In genomic region chr11:101085617-101086322, GRCm38 (mm10) we compare ENCODE assay signal across 9 mouse cellular contexts. TPM values are rescaled to one million over a fixed set of nuclear protein-coding genes. Genes with fewer than 3 reads are reported as not detected.
DNase-seq lines count a peak whose midpoint lies in the region; ATAC-seq and TF ChIP-seq lines count a peak whose summit lies in the region.
"Had no signal": no experiment of that assay in that cellular context is flagged by ENCODE, and none has a peak within 500 bp of the region (broad histone marks: within the 10 kb centered on the region; RNA-seq: fewer than 3 reads in every experiment).

No protein-coding gene starts in this region.

- peaks cover 7% of the 10 kb centered on the region for H3K27me3 ChIP-seq in forebrain, embryonic 13.5 days
- peaks cover 9% of the 10 kb centered on the region for H3K27me3 ChIP-seq in forebrain, embryonic 11.5 days (ENCODE audit: control insufficient read depth, insufficient read depth, low read length)
- H3K27me3 ChIP-seq in E14TG2a.4 (ENCODE audit: insufficient read depth, low read length) = peaks cover 14% of the 10 kb centered on the region
- peaks cover 5% of the 10 kb centered on the region for H3K27me3 ChIP-seq in hindbrain, embryonic 13.5 days
- peaks cover 12% of the 10 kb centered on the region for H3K27me3 ChIP-seq in liver, embryonic 15.5 days

- no peak for ATAC-seq in forebrain, embryonic 13.5 days
- ATAC-seq in forebrain, embryonic 11.5 days (replicated peaks; ENCODE audit: low FRiP score) = no peak
- ATAC-seq in hindbrain, embryonic 13.5 days (ENCODE audit: low FRiP score) = no peak
- ATAC-seq in liver, embryonic 15.5 days (ENCODE audit: insufficient read depth) = no peak
- ATAC-seq: CD4-positive, CD25-positive, alpha-beta regulatory T cell, adult 4 months had no signal

- H3K4me3 ChIP-seq in forebrain, embryonic 13.5 days = peak overlapping the region; percentile 84; the same call in 1 of the 2 replicates
- H3K4me3 ChIP-seq in forebrain, embryonic 11.5 days (ENCODE audit: low read depth, low read length) = no peak overlapping the region
- peak overlapping the region; percentile 90 for H3K4me3 ChIP-seq in E14TG2a.4 (replicated peaks; ENCODE audit: low read length)
- H3K4me3 ChIP-seq in hindbrain, embryonic 13.5 days = no peak overlapping the region
- no peak overlapping the region for H3K4me3 ChIP-seq in liver, embryonic 15.5 days (replicated peaks)

- H3K4me2 ChIP-seq in forebrain, embryonic 13.5 days = peak overlapping the region; percentile 81; the same call in 1 of the 2 replicates
- H3K4me2 ChIP-seq in forebrain, embryonic 11.5 days (ENCODE audit: low read depth, low read length, severe bottlenecking) = no peak overlapping the region
- H3K4me2 ChIP-seq in hindbrain, embryonic 13.5 days = peak overlapping the region; percentile 98
- peak overlapping the region; percentile 92 for H3K4me2 ChIP-seq in liver, embryonic 15.5 days

- H3K27ac ChIP-seq in forebrain, embryonic 13.5 days = no peak overlapping the region
- no peak overlapping the region for H3K27ac ChIP-seq in forebrain, embryonic 11.5 days (ENCODE audit: low read depth, low read length)
- H3K27ac ChIP-seq in hindbrain, embryonic 13.5 days = peak overlapping the region; percentile 93; the same call in 1 of the 2 replicates
- H3K27ac ChIP-seq in liver, embryonic 15.5 days (replicated peaks) = peak overlapping the region; percentile 84

- H3K9ac ChIP-seq in forebrain, embryonic 13.5 days = peak overlapping the region; percentile 93; the same call in 1 of the 2 replicates
- no peak overlapping the region; the same call in none of the 2 replicates for H3K9ac ChIP-seq in forebrain, embryonic 11.5 days (ENCODE audit: low read length)
- peak overlapping the region; percentile 98 for H3K9ac ChIP-seq in hindbrain, embryonic 13.5 days
- peak overlapping the region; percentile 78; the same call in 1 of the 2 replicates for H3K9ac ChIP-seq in liver, embryonic 15.5 days

- H3K9me3 ChIP-seq in forebrain, embryonic 13.5 days (replicated peaks) = no peaks in the 10 kb centered on the region
- H3K9me3 ChIP-seq in forebrain, embryonic 11.5 days (ENCODE audit: control insufficient read depth, low read length) = no peaks in the 10 kb centered on the region
- no peaks in the 10 kb centered on the region for H3K9me3 ChIP-seq in E14TG2a.4 (ENCODE audit: low read length)
- no peaks in the 10 kb centered on the region for H3K9me3 ChIP-seq in hindbrain, embryonic 13.5 days
- no peaks in the 10 kb centered on the region for H3K9me3 ChIP-seq in liver, embryonic 15.5 days (replicated peaks)

- H3K36me3 ChIP-seq in forebrain, embryonic 13.5 days (ENCODE audit: poor library complexity, severe bottlenecking) = peaks cover 39% of the 10 kb centered on the region
- no peaks in the 10 kb centered on the region; the same call in 1 of the 2 replicates for H3K36me3 ChIP-seq in forebrain, embryonic 11.5 days (ENCODE audit: control insufficient read depth, insufficient read depth, low read length)
- H3K36me3 ChIP-seq in E14TG2a.4 (ENCODE audit: insufficient read depth, low read length) = peaks cover 56% of the 10 kb centered on the region
- H3K36me3 ChIP-seq in hindbrain, embryonic 13.5 days = peaks cover 33% of the 10 kb centered on the region
- peaks cover 35% of the 10 kb centered on the region for H3K36me3 ChIP-seq in liver, embryonic 15.5 days (replicated peaks)

- no peak for DNase-seq in forebrain, embryonic 11.5 days (ENCODE audit: low spot score)
- DNase-seq in yolk sac, embryonic 10.5 days (ENCODE audit: low spot score) = no peak
- no peak for DNase-seq in left cerebral cortex, adult 8-10 months (ENCODE audit: low spot score in 2 of 2)
- no peak for DNase-seq in thymus, postnatal 4 days

- TF ChIP-seq CTCF in E14TG2a.4 (conservative IDR thresholded peaks at IDR 0.05; ENCODE audit: low read length) = no peak

- WGBS in forebrain, embryonic 13.5 days = 92% methylated on average over 18 of the region's 18 CpGs
- WGBS in forebrain, embryonic 11.5 days = 91% methylated on average over 18 of the region's 18 CpGs
- 92% methylated on average over 18 of the region's 18 CpGs for WGBS in hindbrain, embryonic 13.5 days
- WGBS in liver, embryonic 15.5 days (ENCODE audit: insufficient replicate concordance) = 86% methylated on average over 18 of the region's 18 CpGs

- H3K4me1 ChIP-seq in forebrain, embryonic 13.5 days = peaks cover 49% of the 10 kb centered on the region
- peaks cover 25% of the 10 kb centered on the region for H3K4me1 ChIP-seq in forebrain, embryonic 11.5 days (replicated peaks; ENCODE audit: control insufficient read depth, insufficient read depth, low read length)
- H3K4me1 ChIP-seq in E14TG2a.4 (replicated peaks; ENCODE audit: low read depth, low read length) = peaks cover 66% of the 10 kb centered on the region
- H3K4me1 ChIP-seq in hindbrain, embryonic 13.5 days (replicated peaks) = peaks cover 49% of the 10 kb centered on the region
- peaks cover 70% of the 10 kb centered on the region for H3K4me1 ChIP-seq in liver, embryonic 15.5 days (replicated peaks)

RNA-seq across cellular contexts. Expression of gene Mlx, which starts 1.3 kb away (rescaled TPM):
- polyA plus RNA-seq in forebrain, embryonic 13.5 days (2015; fragmentation: Nextera tagmentation; extraction: Ambion mirVana) = 71.1 and 81.2 TPM in 2 replicates
- 41.8 and 44.3 TPM in 2 replicates for polyA plus RNA-seq in forebrain, embryonic 11.5 days (2014; fragmentation: Nextera tagmentation; extraction: Ambion mirVana)
- 88.1 and 91.0 TPM in 2 replicates for polyA plus RNA-seq in hindbrain, embryonic 13.5 days (2015; fragmentation: Nextera tagmentation; extraction: Ambion mirVana)
- polyA plus RNA-seq in liver, embryonic 15.5 days (2015; fragmentation: Nextera tagmentation; extraction: Ambion mirVana) = 24.2 and 26.7 TPM in 2 replicates
- total RNA-seq in left cerebral cortex, adult 8-10 months (2022) = 10 to 100 TPM; 31.1 to 41.9 (median 37.1) TPM

RNA-seq across cellular contexts. Expression of gene Coasy, which starts 3.4 kb away (rescaled TPM):
- 45.8 and 48.2 TPM in 2 replicates for polyA plus RNA-seq in forebrain, embryonic 13.5 days (2015; fragmentation: Nextera tagmentation; extraction: Ambion mirVana)
- polyA plus RNA-seq in forebrain, embryonic 11.5 days (2014; fragmentation: Nextera tagmentation; extraction: Ambion mirVana) = 50.4 and 51.5 TPM in 2 replicates
- 41.9 and 44.1 TPM in 2 replicates for polyA plus RNA-seq in hindbrain, embryonic 13.5 days (2015; fragmentation: Nextera tagmentation; extraction: Ambion mirVana)
- polyA plus RNA-seq in liver, embryonic 15.5 days (2015; fragmentation: Nextera tagmentation; extraction: Ambion mirVana) = 18.9 and 22.9 TPM in 2 replicates
- 10 to 100 TPM; 20.7 to 26.2 (median 23.7) TPM for total RNA-seq in left cerebral cortex, adult 8-10 months (2022)

RNA-seq across cellular contexts. Expression of gene Hsd17b1, which starts 7.6 kb away (rescaled TPM):
- polyA plus RNA-seq in forebrain, embryonic 13.5 days (2015; fragmentation: Nextera tagmentation; extraction: Ambion mirVana) = not detected in 2 replicates
- polyA plus RNA-seq in forebrain, embryonic 11.5 days (2014; fragmentation: Nextera tagmentation; extraction: Ambion mirVana) = 0.19 TPM in 1 of 2 replicates, not detected in the other
- polyA plus RNA-seq in hindbrain, embryonic 13.5 days (2015; fragmentation: Nextera tagmentation; extraction: Ambion mirVana) = 0.49 TPM in 1 of 2 replicates, not detected in the other
- polyA plus RNA-seq in liver, embryonic 15.5 days (2015; fragmentation: Nextera tagmentation; extraction: Ambion mirVana) = 0.29 and 0.39 TPM in 2 replicates
- total RNA-seq in left cerebral cortex, adult 8-10 months (2022) = 1 to 10 TPM in 1 of 4 experiments, under 1 TPM in 3; 0.46 to 1.8 (median 0.60) TPM

RNA-seq across cellular contexts. Expression of gene Psmc3ip, which starts 9.5 kb away (rescaled TPM):
- 63.3 and 64.1 TPM in 2 replicates for polyA plus RNA-seq in forebrain, embryonic 13.5 days (2015; fragmentation: Nextera tagmentation; extraction: Ambion mirVana)
- polyA plus RNA-seq in forebrain, embryonic 11.5 days (2014; fragmentation: Nextera tagmentation; extraction: Ambion mirVana) = 74.1 and 79.7 TPM in 2 replicates
- 23.4 and 26.3 TPM in 2 replicates for polyA plus RNA-seq in hindbrain, embryonic 13.5 days (2015; fragmentation: Nextera tagmentation; extraction: Ambion mirVana)
- polyA plus RNA-seq in liver, embryonic 15.5 days (2015; fragmentation: Nextera tagmentation; extraction: Ambion mirVana) = 15.2 and 15.4 TPM in 2 replicates
- total RNA-seq in left cerebral cortex, adult 8-10 months (2022) = 1 to 10 TPM; 2.2 to 4.7 (median 3.8) TPM

RNA-seq across cellular contexts. Expression of gene Naglu, which starts 16.0 kb away (rescaled TPM):
- 4.8 and 6.5 TPM in 2 replicates for polyA plus RNA-seq in forebrain, embryonic 13.5 days (2015; fragmentation: Nextera tagmentation; extraction: Ambion mirVana)
- 6.9 and 7.8 TPM in 2 replicates for polyA plus RNA-seq in forebrain, embryonic 11.5 days (2014; fragmentation: Nextera tagmentation; extraction: Ambion mirVana)
- 10.7 and 11.3 TPM in 2 replicates for polyA plus RNA-seq in hindbrain, embryonic 13.5 days (2015; fragmentation: Nextera tagmentation; extraction: Ambion mirVana)
- 7.1 and 7.5 TPM in 2 replicates for polyA plus RNA-seq in liver, embryonic 15.5 days (2015; fragmentation: Nextera tagmentation; extraction: Ambion mirVana)
- total RNA-seq in left cerebral cortex, adult 8-10 months (2022) = 10 to 100 TPM; 10.4 to 18.5 (median 12.8) TPM

Comparison
In these comparisons a context has a peak if more than half of its experiments do, and no peak if none do; other contexts are left out.
1. H3K4me3 ChIP-seq: peak in forebrain, embryonic 13.5 days (single experiment) and E14TG2a.4 (single experiment); none in forebrain, embryonic 11.5 days (single experiment), hindbrain, embryonic 13.5 days (single experiment) and liver, embryonic 15.5 days (single experiment).
2. H3K27ac ChIP-seq: peak in hindbrain, embryonic 13.5 days (single experiment) and liver, embryonic 15.5 days (single experiment); none in forebrain, embryonic 13.5 days (single experiment) and forebrain, embryonic 11.5 days (single experiment).